Mouse (Mus musculus): Measurements from ENCODE around the gene Tmem200a.

DNA sequence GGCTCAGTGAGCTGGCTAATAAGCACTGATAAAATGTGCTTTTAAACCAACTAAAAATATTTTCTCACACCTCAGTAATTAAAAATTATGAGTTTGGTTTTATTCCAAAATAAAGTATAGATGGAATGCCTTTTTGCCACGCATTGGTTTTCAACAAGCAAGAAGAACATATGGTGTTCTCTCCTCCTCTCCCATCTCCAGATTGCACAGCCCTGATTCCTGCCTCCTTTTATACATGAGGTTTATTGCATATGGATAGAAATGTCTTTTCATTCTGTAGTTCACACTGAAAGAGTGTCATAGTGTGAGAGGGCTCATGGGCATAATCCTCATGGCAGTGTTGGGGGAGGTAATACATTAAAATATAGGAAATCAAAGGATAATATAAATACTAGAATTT, 96.2 kb downstream of the Tmem200a start:
- TF ChIP-seq CTCF (IDR thresholded peaks at IDR 0.05; ENCODE audit: low read depth) (no peak), EP300 (IDR thresholded peaks at IDR 0.05; ENCODE audit: low read depth) (no peak)
